Mouse (Mus musculus) myocyte (in vitro differentiated cells): ENCODE measurements around the gene Fn1. TPM values are rescaled to one million over a fixed set of nuclear protein-coding genes. Genes with fewer than 3 reads are reported as not detected.

ENCODE experiments used
- H3K27me3 ChIP-seq: one replicate; pipeline ENCODE4 v1.6.1; 2011; ENCODE audit not compliant: control insufficient read depth, insufficient read depth, insufficient read length
- H3K36me3 ChIP-seq: one replicate; pipeline ENCODE4 v1.6.1; 2011; ENCODE audit not compliant: control insufficient read depth, insufficient read depth
- H3K4me2 ChIP-seq: one replicate; pipeline ENCODE4 v1.6.1; 2011; ENCODE audit warnings: low read depth, control low read depth
- H3K4me3 ChIP-seq: one replicate; pipeline ENCODE4 v1.5.1; 2011; ENCODE audit warnings: mild to moderate bottlenecking, control low read depth, moderate library complexity
- H3K79me2 ChIP-seq: one replicate; pipeline ENCODE4 v1.6.1; 2011; ENCODE audit not compliant: control insufficient read depth, insufficient read depth
- H3ac ChIP-seq: one replicate; pipeline ENCODE4 v1.6.1; 2011; ENCODE audit not compliant: control insufficient read depth, insufficient read length
- CEBPB ChIP-seq: IDR thresholded peaks from 2 replicates; pipeline ENCODE4 v1.6.1; 2011; ENCODE audit warnings: mild to moderate bottlenecking, moderate library complexity; ENCODE audit not compliant: poor library complexity, insufficient read depth, severe bottlenecking
- E2F4 ChIP-seq: IDR thresholded peaks from one replicate; pipeline ENCODE4 v1.6.1; 2011; ENCODE audit warnings: mild to moderate bottlenecking, control low read depth, moderate library complexity; ENCODE audit not compliant: insufficient read depth
- MAX ChIP-seq: IDR thresholded peaks from one replicate; pipeline ENCODE4 v1.6.1; 2011; ENCODE audit warnings: low read depth, mild to moderate bottlenecking, control low read depth
- MYOD1 ChIP-seq, 3 experiments: IDR thresholded peaks; one replicate each; pipeline ENCODE4 v1.6.1; 2011; ENCODE audit warnings: control low read depth in 2 of 3, low read depth in 2 of 3, mild to moderate bottlenecking in 2 of 3, moderate library complexity in 1 of 3; ENCODE audit not compliant: insufficient read length in 2 of 3, control insufficient read depth in 1 of 3
- MYOG ChIP-seq, 3 experiments: IDR thresholded peaks; one replicate each; pipeline ENCODE4 v1.6.1; 2011; ENCODE audit warnings: control low read depth in 2 of 3, low read depth in 2 of 3, mild to moderate bottlenecking in 2 of 3; ENCODE audit not compliant: insufficient read length in 2 of 3, control insufficient read depth in 1 of 3, insufficient read depth in 1 of 3
- POLR2A ChIP-seq: IDR thresholded peaks from one replicate; pipeline ENCODE4 v1.6.1; 2011; ENCODE audit warnings: low read depth, mild to moderate bottlenecking, control low read depth, moderate library complexity; ENCODE audit not compliant: insufficient read length
- POLR2AphosphoS2 ChIP-seq: IDR thresholded peaks from one replicate; pipeline ENCODE4 v1.6.1; 2011; ENCODE audit warnings: low read depth, control low read depth; ENCODE audit not compliant: insufficient read length
- REST ChIP-seq: IDR thresholded peaks from one replicate; pipeline ENCODE4 v1.6.1; 2011; ENCODE audit warnings: mild to moderate bottlenecking, control low read depth, moderate library complexity; ENCODE audit not compliant: insufficient read depth, insufficient read length
- SRF ChIP-seq: IDR thresholded peaks from one replicate; pipeline ENCODE4 v1.6.1; 2011; ENCODE audit warnings: low read depth; ENCODE audit not compliant: control insufficient read depth, insufficient read length
- TCF12 ChIP-seq: IDR thresholded peaks from one replicate; pipeline ENCODE4 v1.6.1; 2011; ENCODE audit warnings: mild to moderate bottlenecking, control low read depth; ENCODE audit not compliant: poor library complexity, insufficient read depth, severe bottlenecking
- TCF3 ChIP-seq: IDR thresholded peaks from one replicate; pipeline ENCODE4 v1.6.1; 2011; ENCODE audit warnings: low read depth, control low read depth; ENCODE audit not compliant: insufficient read length
- USF1 ChIP-seq: IDR thresholded peaks from one replicate; pipeline ENCODE4 v1.6.1; 2011; ENCODE audit warnings: low read depth, mild to moderate bottlenecking, control low read depth, moderate library complexity
- polyA plus RNA-seq: library from polyadenylated mRNA; unstranded; fragments of >200 nt; fragmentation: generic; extraction: Trizol; gene quantifications from one replicate; pipeline ENCODE4 v1.2.1, GENCODE M21; 2012; ENCODE audit warnings: missing spikeins

Gene Fn1
- polyA plus RNA-seq, 1 experiment = 1,265 TPM

DNA sequence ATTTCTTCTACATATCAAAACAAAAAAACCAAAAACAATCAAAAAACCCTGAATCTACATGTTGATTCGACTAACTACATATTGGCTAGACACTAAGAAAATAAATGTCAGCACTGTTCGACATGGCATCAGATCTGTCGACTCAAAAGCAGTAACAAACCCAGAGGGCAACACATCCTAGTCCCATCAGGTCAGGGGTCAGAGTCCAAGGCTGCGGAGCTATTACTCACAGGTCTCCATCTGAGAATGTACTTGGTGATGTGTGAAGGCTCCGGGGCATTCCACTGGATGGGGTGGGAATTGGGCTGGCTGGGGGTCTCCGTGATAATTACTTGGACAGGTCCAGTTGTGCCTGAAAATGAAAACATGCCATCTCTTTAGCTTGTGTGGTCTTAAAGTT is 21.2 kb downstream of the Fn1 start:
- H3K36me3 ChIP-seq = peaks cover 96% of the 10 kb centered on the region
- TF ChIP-seq REST = no peak
- TF ChIP-seq MYOG (IDR thresholded peaks at IDR 0.05; ENCODE audit: control insufficient read depth in 1 of 3, insufficient read depth in 1 of 3, insufficient read length in 2 of 3, low read depth in 2 of 3) = no peak
- TF ChIP-seq TCF12 = no peak
- TF ChIP-seq E2F4 = no peak
- no peak for TF ChIP-seq MYOD1 (IDR thresholded peaks at IDR 0.05; ENCODE audit: control insufficient read depth in 1 of 3, insufficient read length in 2 of 3, low read depth in 2 of 3)
- peak; percentile 48 for TF ChIP-seq POLR2AphosphoS2
- TF ChIP-seq POLR2A = no peak
- no peak for TF ChIP-seq MAX
- no peak for TF ChIP-seq TCF3
- peaks cover 24% of the 10 kb centered on the region for H3K79me2 ChIP-seq
- no peak overlapping the region for H3K4me2 ChIP-seq
- H3K4me3 ChIP-seq = no peak overlapping the region
- H3ac ChIP-seq = no peak overlapping the region
- no peaks in the 10 kb centered on the region for H3K27me3 ChIP-seq

DNA sequence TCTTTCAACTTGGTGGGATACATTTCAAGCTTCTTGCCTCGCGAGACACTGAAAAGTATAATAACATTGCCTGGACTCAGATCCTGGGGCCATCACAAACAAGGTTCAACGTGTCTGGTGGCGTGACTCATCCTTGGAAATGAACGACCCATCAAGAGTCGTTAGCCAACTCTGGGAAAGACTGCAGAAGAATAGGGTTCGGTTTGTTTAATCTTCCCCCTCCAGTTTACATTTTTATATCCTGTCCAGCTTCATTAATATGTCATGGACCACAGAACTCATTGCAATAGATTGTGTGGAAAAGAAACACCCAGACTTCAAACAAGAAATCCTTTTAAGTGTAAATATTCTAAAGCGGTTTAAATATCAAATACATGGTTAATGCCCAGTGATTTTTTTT is 22.8 kb downstream of the Fn1 start:
- Histone ChIP-seq H3K4me3 (no peak overlapping the region), H3K4me2 (no peak overlapping the region), H3ac (no peak overlapping the region), H3K36me3 (peaks cover 97% of the 10 kb centered on the region), H3K79me2 (peaks cover 18% of the 10 kb centered on the region), H3K27me3 (no peaks in the 10 kb centered on the region)
- no peak for TF ChIP-seq E2F4
- no peak for TF ChIP-seq MAX
- no peak for TF ChIP-seq CEBPB
- no peak for TF ChIP-seq USF1
- TF ChIP-seq TCF3 = no peak
- TF ChIP-seq MYOG (IDR thresholded peaks at IDR 0.05; ENCODE audit: control insufficient read depth in 1 of 3, insufficient read depth in 1 of 3, insufficient read length in 2 of 3, low read depth in 2 of 3) = no peak
- TF ChIP-seq MYOD1 (IDR thresholded peaks at IDR 0.05; ENCODE audit: control insufficient read depth in 1 of 3, insufficient read length in 2 of 3, low read depth in 2 of 3) = no peak
- no peak for TF ChIP-seq TCF12
- TF ChIP-seq POLR2A = no peak
- TF ChIP-seq SRF = no peak
- TF ChIP-seq REST = no peak

GRCm38 (mm10) chr1:71623625-71624024 is 29.4 kb downstream of the Fn1 start:
- Histone ChIP-seq H3K4me2 (no peak overlapping the region), H3K79me2 (no peaks in the 10 kb centered on the region), H3K36me3 (peaks cover 98% of the 10 kb centered on the region), H3K4me3 (no peak overlapping the region), H3K27me3 (no peaks in the 10 kb centered on the region), H3ac (no peak overlapping the region)
- TF ChIP-seq USF1 = no peak
- no peak for TF ChIP-seq POLR2AphosphoS2
- no peak for TF ChIP-seq TCF12
- TF ChIP-seq MAX = no peak
- TF ChIP-seq MYOD1 (IDR thresholded peaks at IDR 0.05; ENCODE audit: control insufficient read depth in 1 of 3, insufficient read length in 2 of 3, low read depth in 2 of 3) = no peak
- no peak for TF ChIP-seq SRF
- TF ChIP-seq TCF3 = no peak

DNA sequence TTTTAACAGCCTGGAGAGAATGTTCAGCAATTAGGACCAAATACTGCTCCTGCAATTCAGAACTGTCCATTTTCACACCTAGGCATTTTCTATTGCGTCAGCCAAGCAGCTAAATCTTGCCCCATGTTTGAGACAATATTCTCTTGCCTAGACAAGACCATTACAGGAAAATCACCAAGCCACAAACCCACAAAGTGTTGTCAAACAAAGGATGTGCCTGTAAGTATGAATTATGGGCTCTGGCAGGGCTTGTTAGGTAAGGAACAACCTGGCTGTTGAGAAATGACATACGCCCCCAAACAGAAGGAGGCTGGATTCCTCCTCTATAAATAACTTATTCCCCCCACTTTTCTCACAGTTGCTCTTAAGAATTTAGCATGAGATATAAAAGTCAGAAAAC is 31.5 kb downstream of the Fn1 start:
- no peaks in the 10 kb centered on the region for H3K79me2 ChIP-seq
- TF ChIP-seq MYOG (IDR thresholded peaks at IDR 0.05; ENCODE audit: control insufficient read depth in 1 of 3, insufficient read depth in 1 of 3, insufficient read length in 2 of 3, low read depth in 2 of 3) (no peak), CEBPB (no peak), E2F4 (no peak), POLR2A (no peak), MYOD1 (IDR thresholded peaks at IDR 0.05; ENCODE audit: control insufficient read depth in 1 of 3, insufficient read length in 2 of 3, low read depth in 2 of 3) (no peak), REST (no peak), USF1 (no peak), POLR2AphosphoS2 (no peak), TCF3 (no peak), TCF12 (no peak), MAX (no peak), SRF (no peak)
- no peaks in the 10 kb centered on the region for H3K27me3 ChIP-seq
- H3K36me3 ChIP-seq = peaks cover 98% of the 10 kb centered on the region
- no peak overlapping the region for H3K4me2 ChIP-seq
- H3ac ChIP-seq = no peak overlapping the region
- H3K4me3 ChIP-seq = no peak overlapping the region

DNA sequence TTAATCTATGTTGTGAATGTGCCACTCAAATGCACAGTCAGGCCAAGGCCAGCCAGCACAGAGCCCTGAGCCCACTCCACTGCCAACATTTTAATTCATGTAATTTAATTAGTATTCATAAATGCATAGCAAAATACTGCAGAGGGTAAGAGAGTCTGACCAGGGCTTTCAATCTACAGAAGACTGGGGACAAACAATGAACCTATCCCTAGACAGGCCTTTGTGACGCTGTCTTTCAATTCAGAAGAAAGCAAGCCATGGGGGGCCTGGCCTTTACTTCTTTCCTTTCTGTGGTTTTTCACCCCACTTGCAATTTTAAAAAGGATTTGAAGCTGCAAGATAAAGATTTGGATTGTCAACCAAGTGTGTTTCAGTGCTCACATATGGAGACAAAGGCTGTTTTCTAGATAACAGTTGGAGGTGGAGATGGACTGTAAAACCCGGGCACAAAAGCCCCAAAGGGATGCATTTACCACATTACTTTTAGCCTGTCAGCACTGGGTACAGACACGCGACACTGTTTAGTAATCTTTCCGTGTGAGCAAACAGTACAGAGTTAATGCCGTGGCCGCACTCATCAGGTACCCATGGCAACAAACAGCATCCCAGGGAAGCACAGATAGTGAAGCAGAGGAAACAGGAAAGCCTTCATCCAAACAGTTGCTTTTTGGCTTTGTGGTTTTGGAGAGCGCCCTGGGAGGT is 38.3 kb downstream of the Fn1 start:
- Histone ChIP-seq H3K27me3 (no peaks in the 10 kb centered on the region), H3ac (no peak overlapping the region), H3K4me3 (no peak overlapping the region), H3K79me2 (no peaks in the 10 kb centered on the region), H3K36me3 (peaks cover 98% of the 10 kb centered on the region), H3K4me2 (no peak overlapping the region)
- TF ChIP-seq POLR2AphosphoS2 (peak; percentile 36), MYOD1 (IDR thresholded peaks at IDR 0.05; ENCODE audit: control insufficient read depth in 1 of 3, insufficient read length in 2 of 3, low read depth in 2 of 3) (no peak), POLR2A (no peak), CEBPB (no peak)
